Mouse (Mus musculus) lung, postnatal 14 days (tissue): ENCODE measurements around the gene Cript.

Source experiments
- DNase-seq: peaks from one replicate; pipeline ENCODE4 v3.0.0; 2021

Cript gene

DNA sequence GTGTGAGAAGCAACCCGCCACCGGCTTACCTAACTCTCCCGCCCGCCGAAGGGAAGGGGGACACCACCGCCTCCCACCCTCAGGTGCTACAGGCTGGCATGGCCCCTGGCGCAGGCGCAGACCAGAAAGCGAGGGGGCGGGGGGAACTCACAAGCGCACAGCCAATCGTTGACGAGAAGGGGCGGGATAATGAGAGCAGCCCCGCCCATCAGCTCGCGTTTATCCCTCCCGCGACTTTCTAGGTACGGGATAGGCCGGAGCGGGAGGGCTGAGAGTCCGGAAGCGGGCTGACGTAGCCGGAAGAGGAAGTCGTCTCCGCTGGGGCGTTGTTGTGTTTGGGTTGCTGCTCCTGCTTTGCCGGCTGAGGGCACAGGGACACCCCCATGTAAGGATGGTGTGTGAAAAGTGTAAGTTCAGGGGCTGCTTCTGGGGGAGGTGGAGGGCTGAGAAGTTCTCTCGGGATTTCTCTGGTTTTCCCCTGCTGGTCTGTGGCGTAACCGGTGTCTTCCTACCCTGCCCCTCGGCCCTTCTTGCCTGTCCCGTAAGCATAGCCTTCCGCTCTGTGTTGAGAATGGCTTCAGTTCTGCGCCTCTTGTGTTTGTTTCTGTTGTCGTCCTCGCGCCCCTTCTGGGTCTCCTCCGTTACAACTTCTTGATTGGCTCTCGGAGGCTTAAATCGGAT, at the start of gene Cript, which contains the start of gene Pigf:
TSS of gene Cript (plus strand) at position 282 of the 681 bp plus-strand sequence.
TSS of gene Pigf (minus strand) at position 138 of the 681 bp plus-strand sequence.
- peak; percentile 99 for DNase-seq

DNA sequence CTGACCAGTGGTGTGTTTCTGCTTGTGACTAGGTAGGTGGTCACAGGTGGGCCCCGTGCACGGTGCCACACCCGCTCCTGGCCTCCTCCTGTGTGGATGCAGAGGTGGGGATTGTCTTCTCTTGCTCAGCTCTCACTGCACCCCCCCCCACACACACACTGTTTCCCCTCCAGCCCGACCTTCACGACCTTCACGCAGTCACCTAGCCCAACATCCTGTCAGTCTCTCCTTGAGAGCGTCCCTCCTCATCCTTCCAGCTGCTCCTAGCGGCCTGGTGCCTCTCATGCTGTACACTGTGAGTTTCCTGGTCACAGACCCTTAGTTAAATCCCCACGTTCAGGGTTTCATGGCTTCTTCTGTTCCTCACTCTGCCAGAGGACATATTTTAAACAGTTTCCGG, 49.0 kb upstream of the Cript start:
- DNase-seq = no peak

DNA sequence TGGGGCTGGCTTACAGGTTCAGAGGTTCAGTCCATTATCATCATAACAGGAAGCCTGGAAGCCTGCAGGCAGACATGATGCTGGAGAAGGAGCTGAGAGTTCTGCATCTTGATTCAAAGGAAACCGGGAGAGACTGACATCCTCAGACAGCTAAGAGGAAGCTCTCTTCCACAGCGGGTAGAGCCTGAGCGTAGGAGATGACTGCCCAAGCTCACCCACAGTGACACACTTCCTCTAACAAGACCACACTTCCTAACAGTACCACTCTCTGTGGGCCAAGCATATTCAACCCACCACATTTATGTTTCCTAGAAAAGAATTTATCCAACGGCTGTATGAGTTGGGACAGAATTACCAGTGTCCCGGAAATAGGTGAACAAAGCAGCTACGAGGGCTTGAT, 46.9 kb upstream of the Cript start:
- no peak for DNase-seq

DNA sequence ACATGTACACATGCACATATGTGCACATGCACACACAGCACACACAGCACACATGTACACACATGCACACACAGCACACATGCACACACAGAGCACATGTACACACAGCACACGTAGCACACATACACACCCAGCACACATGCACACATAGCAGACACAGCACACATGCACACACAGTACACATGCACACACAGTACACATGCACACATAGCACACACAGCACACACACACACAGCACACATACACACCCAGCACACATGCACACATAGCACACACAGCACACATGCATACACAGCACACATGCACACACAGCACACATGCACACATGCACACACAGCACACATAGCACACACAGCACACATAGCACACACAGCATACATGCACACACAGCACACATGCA, 44.1 kb upstream of the Cript start:
- DNase-seq = no peak

DNA sequence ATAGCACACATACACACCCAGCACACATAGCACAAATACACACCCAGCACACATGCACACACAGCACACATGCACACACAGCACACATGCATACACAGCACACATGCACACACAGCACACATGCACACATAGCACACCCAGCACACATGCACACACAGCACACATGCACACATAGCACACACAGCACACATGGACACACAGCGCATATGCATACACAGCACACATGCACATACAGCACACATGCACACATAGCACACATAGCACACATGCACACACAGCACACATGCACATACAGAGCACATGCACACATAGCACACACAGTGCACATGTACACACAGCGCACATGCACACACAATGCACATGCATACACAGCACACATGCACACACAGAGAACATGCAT, 43.6 kb upstream of the Cript start:
- no peak for DNase-seq

DNA sequence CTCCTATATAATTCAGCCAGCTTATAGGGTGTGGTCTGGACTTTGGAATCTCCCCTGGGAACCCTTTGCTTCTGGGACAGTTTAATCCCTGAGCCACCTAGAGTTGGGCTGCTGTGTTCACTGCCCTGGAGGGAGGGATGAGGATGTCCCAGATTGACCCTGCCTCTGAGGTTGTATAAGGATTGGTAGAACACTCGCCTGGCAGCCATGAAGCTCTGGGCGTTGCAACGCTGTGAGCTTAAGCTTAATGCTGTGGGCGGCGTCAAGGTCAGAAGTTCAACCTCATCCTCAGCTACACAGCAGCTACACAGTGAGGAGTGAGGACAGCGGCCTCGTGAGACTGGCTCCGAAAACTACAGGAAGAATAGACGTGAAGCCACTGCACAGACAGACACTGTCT, 42.9 kb upstream of the Cript start:
- no peak for DNase-seq

DNA sequence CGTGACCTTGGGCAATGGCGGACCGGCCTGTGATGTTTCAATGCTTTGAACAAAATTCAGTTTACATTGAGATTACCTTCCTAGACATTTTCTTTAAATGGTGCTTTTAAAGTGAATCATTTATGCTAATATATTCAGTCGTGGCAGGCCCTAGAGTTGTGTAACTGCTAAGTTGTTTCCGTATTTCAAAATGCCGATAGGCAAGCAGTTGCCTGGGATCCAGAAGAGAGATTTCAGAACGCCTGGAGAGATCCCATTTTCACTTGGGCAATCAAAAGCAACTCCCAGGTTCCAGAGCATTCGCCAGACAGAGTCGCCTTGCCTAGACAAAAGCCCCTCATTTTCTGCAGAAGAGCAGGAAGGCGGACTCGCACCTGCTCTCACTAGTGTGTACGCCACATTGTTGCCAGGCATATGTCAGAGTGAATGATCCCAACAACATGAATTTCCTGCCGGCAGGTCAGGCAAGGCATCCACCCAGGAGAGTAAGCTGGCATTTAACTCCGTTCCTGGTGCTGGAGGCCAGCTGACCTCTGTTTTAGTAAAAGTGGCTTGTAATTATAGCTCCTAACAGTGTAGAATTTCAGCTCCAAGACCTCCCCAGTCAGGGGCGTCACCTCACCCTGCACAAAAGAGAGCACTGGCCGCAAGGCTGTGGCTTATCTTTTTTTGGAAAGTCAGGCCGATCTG, 38.8 kb upstream of the Cript start:
- DNase-seq = no peak

DNA sequence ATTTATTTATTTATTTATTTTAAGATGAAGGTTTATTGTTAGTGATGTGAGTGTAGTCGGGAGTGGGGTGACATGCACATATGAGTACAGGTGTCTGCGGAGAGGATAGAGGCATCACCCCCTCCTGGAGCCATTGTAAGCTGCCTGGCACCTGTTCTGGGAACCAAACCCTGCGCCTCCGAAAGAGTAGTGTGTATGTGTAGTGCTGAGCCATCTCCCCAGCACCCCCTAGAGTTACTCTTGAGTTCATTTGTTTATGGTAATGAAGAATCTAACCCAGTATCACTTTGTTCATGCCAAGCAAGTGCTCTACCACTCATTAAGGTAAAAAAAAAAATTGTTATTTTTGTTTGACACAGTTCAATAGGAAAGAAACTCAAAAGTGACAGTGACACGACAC, 37.2 kb upstream of the Cript start:
- no peak for DNase-seq

DNA sequence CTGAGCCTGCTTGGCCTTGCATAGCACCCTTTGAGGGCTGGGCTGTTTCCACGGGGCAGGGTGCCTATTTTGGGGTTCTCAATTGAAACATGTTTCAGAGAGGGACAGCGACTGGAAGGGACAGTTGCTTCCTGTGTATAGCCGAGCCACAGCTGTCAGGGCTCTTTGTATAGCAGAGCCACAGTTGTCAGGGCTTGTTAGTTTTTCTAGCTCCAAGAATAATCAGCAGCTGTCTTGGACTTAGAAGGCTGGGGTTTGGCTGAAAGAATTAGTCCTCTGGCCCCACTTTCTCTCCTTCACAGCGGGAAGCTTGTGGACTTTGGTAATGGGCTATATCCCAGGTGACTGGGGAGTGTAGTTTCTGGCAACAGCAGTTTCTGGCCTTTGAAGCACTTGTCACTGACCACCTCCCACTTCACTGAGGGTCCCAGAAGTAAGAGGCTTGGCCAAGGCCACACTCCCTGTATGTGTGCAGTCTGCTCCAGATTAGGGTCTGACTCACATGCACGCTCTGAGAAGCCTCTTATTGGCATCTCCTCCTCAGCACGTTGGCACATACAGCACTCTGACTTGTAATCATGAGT, 36.7 kb upstream of the Cript start:
- no peak for DNase-seq

DNA sequence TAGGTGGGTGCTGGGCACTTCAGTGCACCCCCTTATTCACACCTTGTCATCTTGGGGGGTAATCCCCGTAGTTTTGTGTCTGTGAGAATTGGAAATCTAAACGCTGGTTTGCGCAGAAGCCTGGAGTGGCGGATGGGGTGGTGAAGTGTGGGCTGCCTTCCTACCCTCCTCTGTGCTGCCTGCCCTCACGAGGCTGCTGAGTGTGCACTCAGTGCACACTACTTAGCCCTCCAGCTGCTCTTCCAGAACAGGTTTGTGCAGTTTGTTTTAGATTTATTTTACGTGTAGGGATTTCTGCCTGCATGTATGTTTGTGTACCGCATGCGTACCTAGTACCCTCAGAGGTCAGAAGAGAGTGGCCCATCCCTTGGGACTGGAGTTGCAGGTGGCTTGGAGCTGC, 34.0 kb upstream of the Cript start:
- DNase-seq = no peak

DNA sequence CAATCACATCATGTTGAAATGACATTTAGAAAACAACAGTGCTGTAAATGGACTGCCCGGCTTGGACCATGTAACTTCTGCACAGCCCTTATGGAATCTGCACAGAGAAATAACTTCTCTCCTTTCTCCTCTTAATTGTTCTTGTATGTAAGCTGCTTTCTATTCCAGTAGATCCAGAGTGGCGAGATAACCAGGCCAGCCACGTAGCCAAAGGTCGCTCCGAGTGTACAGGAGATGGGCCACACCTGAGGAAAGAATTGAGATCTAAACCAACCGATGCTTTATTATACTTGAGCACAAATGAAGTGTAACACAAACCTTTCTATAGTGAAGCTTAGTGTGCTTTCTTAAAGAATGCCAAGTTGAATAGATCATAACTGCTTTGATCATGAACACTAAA, 28.0 kb upstream of the Cript start:
- no peak for DNase-seq

DNA sequence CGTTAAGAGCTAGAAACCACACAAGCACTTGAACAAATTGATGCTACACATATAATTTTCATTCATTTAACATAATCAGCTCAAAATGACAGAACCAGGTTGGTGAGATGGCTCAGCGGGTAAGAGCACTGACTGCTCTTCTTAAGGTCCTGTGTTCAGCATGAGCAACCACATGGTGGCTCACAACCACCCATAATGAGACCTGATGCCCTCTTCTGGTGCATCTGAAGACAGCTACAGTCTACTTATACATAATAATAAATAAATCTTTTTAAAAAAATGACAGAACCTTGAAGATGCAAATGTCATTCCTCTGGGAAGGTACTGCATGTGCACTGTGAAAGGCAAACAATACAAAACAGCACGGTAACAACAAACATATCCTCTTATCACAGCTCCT, 16.4 kb upstream of the Cript start:
- DNase-seq = no peak

DNA sequence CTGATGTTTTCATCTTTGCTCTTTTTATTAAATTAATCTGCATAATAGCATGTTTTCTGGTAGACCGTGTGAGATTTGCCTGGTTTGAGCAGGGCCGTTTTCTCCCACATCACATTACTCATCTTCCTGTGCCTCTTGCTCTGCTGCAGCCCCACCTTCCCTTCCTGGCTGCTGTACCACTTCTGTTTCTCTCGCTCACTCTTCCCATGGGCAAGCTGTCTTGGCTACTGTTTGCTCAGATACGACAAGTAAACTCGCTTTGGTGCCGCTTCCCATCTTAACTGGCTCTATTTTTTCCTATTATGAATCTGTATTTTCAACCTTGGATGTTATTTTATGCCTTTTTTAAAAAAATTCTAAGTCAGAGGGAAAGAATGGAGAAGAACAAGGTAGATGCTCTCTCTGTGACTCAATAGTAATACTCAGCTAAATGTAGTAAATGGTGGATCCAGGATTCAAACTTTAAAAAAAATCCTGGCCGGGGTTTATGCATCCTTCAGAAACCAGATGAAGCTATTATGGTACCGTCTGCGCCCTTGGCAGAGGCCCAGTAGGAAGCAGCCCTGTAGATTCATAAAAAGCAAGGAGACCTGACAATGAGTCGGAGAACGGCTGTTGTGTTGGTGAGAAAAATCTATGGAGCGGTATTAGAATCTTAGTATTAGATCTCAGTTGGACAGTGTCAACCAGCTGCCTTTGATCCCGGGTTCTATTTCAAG, 13.9 kb upstream of the Cript start:
- DNase-seq = no peak

DNA sequence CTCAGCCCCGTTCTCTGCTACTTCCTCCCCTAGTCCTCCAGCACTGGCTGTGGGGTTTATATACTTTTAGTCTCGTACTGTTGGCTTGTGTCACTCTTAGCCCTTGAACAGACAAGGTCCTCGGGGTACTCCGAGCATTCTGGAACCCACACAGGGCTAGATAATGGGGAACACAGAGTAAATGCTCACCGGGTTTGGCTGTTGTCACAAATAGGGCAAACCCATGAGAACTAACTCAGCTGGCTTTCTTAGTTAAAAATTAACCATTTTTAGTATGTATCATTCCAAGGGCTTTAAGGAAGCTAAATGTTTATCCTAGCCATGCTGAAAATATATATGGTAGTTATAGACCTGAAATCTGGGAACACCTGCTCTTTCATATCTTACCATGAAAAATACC, 5.7 kb upstream of the Cript start:
- no peak for DNase-seq

DNA sequence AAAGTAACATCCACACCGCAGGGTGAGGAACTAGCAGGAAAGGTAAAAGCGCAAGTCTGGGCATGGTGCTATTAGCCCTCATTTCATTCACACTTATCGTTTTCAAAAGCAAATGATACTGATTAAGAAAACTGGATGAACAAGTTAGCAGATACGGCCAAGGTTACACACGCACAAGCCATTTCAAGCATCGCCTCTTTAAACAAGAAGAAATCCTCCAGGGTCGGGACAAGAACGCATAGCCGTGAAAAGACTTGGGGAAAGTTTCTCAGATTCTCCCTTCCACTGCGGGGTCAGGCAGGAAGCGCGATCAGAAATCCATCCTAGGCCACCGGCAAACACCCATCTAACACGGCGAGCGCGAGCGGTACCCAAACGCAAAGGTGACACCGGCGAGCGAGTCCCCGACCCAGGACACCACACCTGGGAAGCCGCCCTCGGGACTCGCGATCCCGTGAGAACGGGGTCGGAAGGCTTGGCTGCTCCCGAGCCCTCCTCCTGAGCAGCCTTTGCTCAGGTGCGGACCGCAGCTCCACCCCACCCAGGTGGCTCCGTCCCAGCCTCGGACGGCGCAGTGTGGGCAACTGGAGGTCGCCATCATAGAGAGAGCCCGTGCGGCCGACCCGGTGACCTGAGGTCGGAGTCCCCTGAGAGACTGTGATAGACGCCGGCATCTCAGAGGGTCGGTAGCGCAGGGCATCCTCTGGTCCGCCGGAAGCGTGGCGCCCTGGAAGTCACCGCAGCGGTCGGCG, 683 bp upstream of the Cript start:
- peak; percentile 4 for DNase-seq

DNA sequence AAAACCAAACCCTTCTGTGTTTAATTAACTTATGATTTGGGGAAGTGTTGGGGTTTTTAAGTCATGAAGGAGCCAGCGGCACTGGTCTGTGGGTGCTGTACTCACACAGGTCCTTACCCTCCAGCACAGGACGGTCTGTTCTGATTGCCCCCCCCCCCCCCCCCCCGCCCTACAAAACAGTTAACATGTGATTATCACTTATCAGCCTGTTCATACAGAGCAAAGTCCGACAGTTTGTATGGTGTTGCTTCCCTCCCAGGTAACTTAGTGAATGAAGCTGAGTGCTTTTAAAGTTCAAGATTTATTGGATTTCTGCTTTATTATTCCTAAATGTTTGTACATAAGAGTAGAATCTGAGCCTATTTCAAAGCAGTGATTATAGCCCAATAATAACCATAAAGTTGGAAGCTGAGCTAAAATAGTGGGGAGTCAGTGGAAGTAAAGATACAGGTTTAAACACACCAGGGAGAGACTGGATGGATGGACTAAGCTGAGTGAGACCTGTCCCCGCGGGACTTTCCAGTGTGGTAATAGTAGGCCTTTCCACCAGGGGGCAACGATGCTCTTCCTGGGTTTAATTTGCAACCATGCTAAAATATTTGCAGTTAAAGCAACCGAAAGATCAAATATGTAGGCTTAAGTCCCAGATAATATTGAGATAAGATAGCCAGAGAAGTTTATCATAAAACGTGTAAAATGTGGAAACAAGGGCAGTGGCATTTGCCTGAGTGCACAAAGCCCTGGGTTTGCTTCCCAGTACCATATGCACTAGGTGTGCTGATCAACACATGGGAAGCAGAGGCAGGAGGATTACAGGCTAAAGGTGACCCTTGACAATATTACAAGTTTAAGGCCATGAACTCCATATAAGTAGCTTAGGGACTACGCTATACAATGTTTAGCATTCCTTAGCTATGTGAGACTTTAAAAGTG, 11.1 kb downstream of the Cript start:
- peak; percentile 48 for DNase-seq

DNA sequence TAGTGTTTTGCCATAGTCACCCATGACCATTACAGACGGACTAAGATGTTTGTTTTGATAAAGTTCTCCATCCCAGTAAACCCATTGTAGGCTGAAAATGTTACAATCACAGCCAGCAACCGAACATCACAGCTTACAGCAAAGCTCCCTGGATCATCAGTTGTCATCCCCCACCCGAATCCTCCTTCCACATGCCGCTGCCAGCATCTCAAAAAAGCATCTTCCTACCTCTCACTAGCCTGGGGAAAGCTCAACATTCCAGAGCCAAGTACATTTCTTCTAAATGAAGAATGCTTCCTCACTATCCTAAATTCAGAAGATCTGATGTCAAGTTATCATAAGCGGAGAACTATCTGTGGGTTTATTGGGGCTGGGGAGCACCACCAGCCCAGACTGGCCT, 13.1 kb downstream of the Cript start:
- no peak for DNase-seq

DNA sequence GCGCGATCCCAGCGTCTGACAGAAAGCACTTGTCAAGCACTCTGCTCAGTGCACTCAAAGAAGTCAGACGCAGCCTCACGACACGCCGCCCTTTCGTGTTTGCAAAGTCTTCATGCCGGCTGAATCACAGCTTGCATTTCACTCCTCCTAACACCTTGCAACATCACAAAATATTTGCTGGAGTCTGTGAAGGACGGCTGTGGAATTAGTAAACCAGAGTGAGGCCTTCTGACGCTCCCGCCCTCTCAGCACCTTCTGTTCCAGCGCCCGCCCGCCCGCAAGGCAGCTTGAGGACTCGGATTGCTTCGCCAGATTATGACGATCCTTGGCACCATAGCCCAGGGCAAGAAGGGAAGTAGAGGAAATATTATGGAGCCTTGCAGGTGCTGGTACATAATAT, 16.4 kb downstream of the Cript start:
- DNase-seq = peak; percentile 40

DNA sequence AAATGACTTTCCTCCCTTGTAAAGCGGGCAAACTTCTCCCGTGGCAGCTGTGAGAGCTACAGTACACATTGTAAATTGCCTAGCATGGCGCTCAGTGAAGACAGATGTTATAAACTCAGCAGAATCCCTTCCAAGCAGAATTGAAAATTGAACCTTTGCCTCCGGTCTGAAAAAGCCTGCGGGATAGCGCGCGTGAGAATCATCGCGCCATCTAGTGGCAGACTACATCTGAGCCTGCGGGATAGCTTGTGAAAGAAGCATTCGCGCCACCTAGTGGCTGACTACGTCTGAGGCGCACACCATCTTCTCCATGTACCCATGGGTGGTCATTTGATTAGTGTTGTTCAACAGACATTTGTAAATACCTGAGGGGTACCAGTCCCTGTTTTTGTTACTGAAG, 19.0 kb downstream of the Cript start:
- DNase-seq = peak; percentile 97

DNA sequence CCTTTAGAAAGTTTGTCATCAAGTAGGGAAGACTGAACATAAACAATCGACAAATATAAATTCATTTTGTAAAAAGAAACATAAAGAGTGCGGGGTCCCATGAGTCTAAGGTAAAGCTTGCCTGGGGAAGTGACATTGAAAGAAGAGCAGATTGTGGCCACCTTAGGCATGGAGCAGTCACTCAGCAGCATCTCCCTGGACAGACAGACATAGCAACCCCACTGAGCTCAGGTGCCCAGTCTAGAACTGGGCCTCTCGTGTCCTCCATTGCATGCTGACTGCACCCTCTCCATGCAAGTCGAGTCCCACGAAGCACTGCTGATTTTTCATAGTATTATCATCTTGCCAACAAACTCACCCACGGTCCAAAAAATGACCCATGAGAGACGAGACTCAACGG, 19.4 kb downstream of the Cript start:
- DNase-seq = no peak

DNA sequence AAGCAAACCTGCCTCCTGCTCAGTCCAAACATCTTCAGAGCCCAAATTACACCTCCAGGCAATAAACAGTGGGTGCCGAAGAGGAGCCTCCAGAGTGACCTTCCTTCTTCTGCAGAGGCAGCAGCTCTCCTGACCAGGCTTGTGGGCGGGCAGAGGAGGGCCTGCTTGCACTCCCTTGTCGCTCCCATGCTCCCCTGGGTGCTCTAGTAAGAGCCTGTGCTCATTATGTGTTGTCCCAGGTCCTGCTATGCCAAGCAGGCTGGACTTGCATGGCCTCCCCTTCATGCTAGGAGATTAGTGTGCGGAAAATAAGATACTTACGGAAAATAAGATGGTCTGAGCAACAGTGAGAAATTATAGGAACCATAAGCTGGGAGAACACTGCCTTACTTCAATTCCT, 24.3 kb downstream of the Cript start:
- no peak for DNase-seq
